Mouse (Mus musculus) olfactory bulb, adult 2 months (tissue): ENCODE measurements around the gene Traf3ip3.

Source experiments
- CTCF ChIP-seq: fragments of 200-500 bp; IDR thresholded peaks from 2 replicates; pipeline ENCODE4 v1.5.1; 2012; ENCODE audit warnings: low read depth, mild to moderate bottlenecking, low read length, moderate library complexity; ENCODE audit not compliant: insufficient read depth
- POLR2A ChIP-seq: fragments of 200-500 bp; IDR thresholded peaks from 2 replicates; pipeline ENCODE4 v1.6.1; 2012; ENCODE audit warnings: mild to moderate bottlenecking, low read depth, low read length, moderate library complexity; ENCODE audit not compliant: insufficient read depth

DNA sequence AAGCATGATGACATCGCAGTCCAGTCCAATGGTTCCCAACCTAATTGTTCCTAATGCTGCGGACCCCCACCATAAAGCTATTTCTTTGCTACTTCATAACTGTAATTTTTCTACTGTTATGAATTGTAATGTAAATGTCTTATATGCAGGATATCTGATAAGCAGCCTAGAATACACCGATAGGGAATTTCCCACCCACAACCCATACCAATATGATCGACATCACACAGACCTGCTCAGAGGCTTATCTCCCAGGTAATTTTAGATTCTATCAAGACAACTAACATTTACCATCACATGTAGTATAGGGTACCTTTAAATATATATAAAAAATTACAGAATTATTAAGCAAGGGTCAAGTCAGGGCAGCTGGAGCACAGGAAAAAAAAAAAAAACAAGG lies 24.6 kb upstream of the Traf3ip3 start:
- no peak for TF ChIP-seq CTCF
- TF ChIP-seq POLR2A, result no peak
